Mouse (Mus musculus): ENCODE data around the gene Serpina10. TPM values are rescaled to one million over a fixed set of nuclear protein-coding genes. Genes with fewer than 3 reads are reported as not detected.

The Serpina10 gene
- total and polyA plus RNA-seq, 2 experiments from 2014 or later = 0.04 TPM; not detected in 1

DNA sequence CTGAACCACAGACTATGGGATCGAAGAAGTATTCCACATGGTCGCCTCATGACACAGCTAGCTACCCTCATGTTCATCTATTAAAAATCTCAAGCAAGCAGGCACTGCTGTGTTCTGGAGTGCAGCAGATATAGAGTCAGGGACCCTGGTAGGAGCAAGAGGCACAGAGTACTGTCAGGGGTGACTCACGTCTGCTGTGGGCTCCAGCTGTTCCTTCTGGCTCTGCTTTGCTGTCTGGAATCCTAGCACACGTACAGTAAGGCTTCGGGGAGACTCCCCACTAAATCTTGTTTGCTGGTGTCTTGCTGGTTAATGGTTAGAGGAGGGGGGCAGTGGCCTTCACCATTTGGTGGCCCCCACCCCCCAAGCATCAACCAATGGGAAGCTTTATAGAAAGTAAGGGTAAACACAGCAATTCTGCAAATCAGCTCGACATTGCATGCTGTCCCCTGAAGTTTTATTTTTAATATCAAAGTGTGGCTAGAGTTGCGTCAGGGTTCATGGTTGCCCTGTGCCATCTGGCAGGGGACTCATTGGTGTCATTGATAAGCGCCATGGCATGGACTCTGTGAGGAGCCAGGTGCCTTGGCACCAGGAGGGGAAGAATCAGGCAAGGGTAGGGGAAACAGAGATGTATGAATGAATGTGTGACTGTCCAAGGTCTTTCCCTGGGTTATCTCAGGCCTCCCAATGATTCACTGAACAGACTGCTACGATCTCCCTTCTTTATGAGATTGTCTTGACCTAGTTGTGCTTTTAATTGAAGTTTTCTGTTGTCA lies 25.8 kb upstream of the Serpina10 start, which contains the start of gene Serpina6:
Gene Serpina6, minus strand, starts transcription at position 365 of the 779 bp plus-strand sequence.
- H3K4me1 ChIP-seq (ENCODE audit: insufficient read depth, low read length) = no peaks in the 10 kb centered on the region
- H3K27ac ChIP-seq (ENCODE audit: low read depth, low read length) = no peak within 1 kb of the TSS
- H3K9me3 ChIP-seq (ENCODE audit: low read length) = no peaks in the 10 kb centered on the region
- TF ChIP-seq CTCF (IDR thresholded peaks at IDR 0.05) = no peak
- no peak within 1 kb of the TSS for H3K9ac ChIP-seq (replicated peaks; ENCODE audit: low read length, poor library complexity, severe bottlenecking)
- ATAC-seq (ENCODE audit: low FRiP score) = no peak
- DNase-seq (ENCODE audit: low spot score) = no peak
- WGBS = 84% methylated on average over 9 of the region's 9 CpGs
- no peaks in the 10 kb centered on the region for H3K27me3 ChIP-seq (ENCODE audit: insufficient read depth, low read length)
- no peak within 1 kb of the TSS for H3K4me2 ChIP-seq (ENCODE audit: low read depth, low read length, poor library complexity, severe bottlenecking)
- H3K36me3 ChIP-seq (ENCODE audit: insufficient read depth, low read length) = no peaks in the 10 kb centered on the region
- H3K4me3 ChIP-seq (ENCODE audit: low read depth, low read length) = no peak within 1 kb of the TSS

DNA sequence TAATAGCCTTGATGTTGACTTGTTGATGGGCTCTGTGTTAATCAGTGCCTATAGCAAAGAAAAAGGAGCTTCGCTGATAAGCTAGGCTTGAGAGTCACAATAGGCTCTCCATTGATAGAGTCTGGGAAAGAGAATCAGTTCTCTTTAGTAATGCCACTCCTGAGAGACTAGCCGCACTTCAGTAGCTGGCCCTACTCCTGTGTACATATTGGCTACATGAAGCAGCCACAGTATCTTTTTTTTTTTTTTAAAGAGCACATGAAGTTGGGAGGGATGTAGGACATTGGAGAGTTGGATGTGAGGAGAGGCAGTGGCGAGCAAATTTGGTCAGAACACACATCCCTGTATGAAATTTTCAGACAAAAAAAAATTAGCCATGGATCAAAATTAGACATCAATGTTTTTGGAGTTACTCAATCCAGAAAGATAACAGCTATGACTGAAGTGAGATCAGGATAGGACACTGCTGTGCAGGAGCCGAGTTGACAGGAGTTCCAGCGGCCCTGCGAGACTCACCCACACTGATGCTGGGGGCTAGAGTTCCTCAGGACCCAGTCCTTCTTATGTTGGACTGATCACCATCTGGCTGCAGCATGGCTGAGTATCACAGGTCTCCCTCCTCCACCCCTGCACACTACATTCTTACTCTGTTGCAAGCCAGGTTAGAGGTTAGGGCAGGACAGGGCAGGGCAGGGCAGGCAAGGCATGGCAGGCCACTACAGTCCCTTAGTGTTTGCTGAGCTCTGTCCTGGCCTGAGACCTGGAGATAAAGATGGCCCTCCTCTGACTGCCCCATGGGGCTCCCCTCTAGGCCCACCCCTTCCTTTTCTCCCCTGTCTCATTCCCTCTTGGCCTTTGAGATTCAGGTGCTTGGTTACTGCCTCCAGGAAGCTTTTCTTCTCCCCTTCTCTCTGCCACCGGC lies 24.1 kb upstream of the Serpina10 start:
- TF ChIP-seq CTCF (IDR thresholded peaks at IDR 0.05) = no peak
- Histone ChIP-seq H3K9me3 (ENCODE audit: low read length) (no peaks in the 10 kb centered on the region), H3K9ac (replicated peaks; ENCODE audit: low read length, poor library complexity, severe bottlenecking) (no peak overlapping the region), H3K27ac (ENCODE audit: low read depth, low read length) (no peak overlapping the region), H3K4me3 (ENCODE audit: low read depth, low read length) (no peak overlapping the region), H3K27me3 (ENCODE audit: insufficient read depth, low read length) (no peaks in the 10 kb centered on the region), H3K4me1 (ENCODE audit: insufficient read depth, low read length) (no peaks in the 10 kb centered on the region), H3K36me3 (ENCODE audit: insufficient read depth, low read length) (no peaks in the 10 kb centered on the region), H3K4me2 (ENCODE audit: low read depth, low read length, poor library complexity, severe bottlenecking) (no peak overlapping the region)
- 90% methylated on average over 7 of the region's 7 CpGs for WGBS
- DNase-seq (ENCODE audit: low spot score) (no peak), ATAC-seq (ENCODE audit: low FRiP score) (no peak)

DNA sequence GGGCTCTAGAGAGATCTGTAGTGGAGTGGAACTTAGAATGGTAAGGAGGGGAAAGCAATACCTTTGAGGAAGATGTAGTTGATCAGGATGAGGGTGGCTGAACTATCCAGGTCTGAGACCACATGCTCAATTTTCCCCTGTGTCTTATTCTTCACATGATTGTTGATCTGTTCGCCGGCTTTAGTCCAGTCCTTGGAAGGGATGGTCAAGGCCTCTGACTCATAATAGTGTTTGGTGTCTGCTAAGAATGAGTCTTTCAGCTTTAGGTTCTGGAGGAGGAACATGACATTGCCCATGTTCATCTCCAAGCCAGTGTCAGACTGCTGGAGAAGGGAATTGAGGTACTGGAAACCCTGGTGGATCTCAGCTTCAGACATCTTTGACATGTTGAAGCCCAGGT lies 22.6 kb upstream of the Serpina10 start:
- DNase-seq (ENCODE audit: low spot score) (no peak), ATAC-seq (ENCODE audit: low FRiP score) (no peak)
- H3K27me3 ChIP-seq (ENCODE audit: insufficient read depth, low read length) = no peaks in the 10 kb centered on the region
- H3K4me3 ChIP-seq (ENCODE audit: low read depth, low read length) = no peak overlapping the region
- H3K9me3 ChIP-seq (ENCODE audit: low read length) = no peaks in the 10 kb centered on the region
- WGBS = 96% methylated on average over 2 of the region's 2 CpGs
- no peaks in the 10 kb centered on the region for H3K36me3 ChIP-seq (ENCODE audit: insufficient read depth, low read length)
- no peak overlapping the region for H3K27ac ChIP-seq (ENCODE audit: low read depth, low read length)
- no peak overlapping the region for H3K4me2 ChIP-seq (ENCODE audit: low read depth, low read length, poor library complexity, severe bottlenecking)
- H3K9ac ChIP-seq (replicated peaks; ENCODE audit: low read length, poor library complexity, severe bottlenecking) = no peak overlapping the region
- H3K4me1 ChIP-seq (ENCODE audit: insufficient read depth, low read length) = no peaks in the 10 kb centered on the region
- TF ChIP-seq CTCF (IDR thresholded peaks at IDR 0.05) = no peak

DNA sequence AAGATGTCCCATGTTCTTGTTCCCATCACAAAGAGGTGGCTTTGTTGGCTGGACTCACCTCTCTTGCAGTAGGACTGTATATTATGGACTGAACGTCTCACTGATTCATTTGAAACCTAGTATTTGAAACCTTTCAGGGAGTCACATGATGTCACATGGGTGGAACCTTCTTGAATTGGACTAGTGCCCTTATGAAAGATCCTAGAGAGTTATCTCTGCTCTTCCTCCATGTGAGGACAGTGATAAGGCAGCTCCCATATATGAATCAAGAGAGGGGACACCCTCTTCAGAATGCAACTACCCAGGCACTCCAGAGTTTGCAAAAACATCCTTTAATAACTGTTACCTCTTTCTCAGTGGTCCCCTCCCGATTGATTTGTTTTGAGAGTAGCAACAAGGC lies 15.1 kb upstream of the Serpina10 start:
- no peak for DNase-seq (ENCODE audit: low spot score)
- Histone ChIP-seq H3K9me3 (ENCODE audit: low read length) (no peaks in the 10 kb centered on the region), H3K36me3 (ENCODE audit: insufficient read depth, low read length) (no peaks in the 10 kb centered on the region), H3K27me3 (ENCODE audit: insufficient read depth, low read length) (no peaks in the 10 kb centered on the region), H3K9ac (replicated peaks; ENCODE audit: low read length, poor library complexity, severe bottlenecking) (no peak overlapping the region), H3K4me3 (ENCODE audit: low read depth, low read length) (no peak overlapping the region), H3K27ac (ENCODE audit: low read depth, low read length) (no peak overlapping the region), H3K4me2 (ENCODE audit: low read depth, low read length, poor library complexity, severe bottlenecking) (no peak overlapping the region), H3K4me1 (ENCODE audit: insufficient read depth, low read length) (no peaks in the 10 kb centered on the region)
- ATAC-seq (ENCODE audit: low FRiP score) = no peak
- TF ChIP-seq CTCF (IDR thresholded peaks at IDR 0.05) = no peak
- WGBS = 76% methylated on average over 2 of the region's 2 CpGs

DNA sequence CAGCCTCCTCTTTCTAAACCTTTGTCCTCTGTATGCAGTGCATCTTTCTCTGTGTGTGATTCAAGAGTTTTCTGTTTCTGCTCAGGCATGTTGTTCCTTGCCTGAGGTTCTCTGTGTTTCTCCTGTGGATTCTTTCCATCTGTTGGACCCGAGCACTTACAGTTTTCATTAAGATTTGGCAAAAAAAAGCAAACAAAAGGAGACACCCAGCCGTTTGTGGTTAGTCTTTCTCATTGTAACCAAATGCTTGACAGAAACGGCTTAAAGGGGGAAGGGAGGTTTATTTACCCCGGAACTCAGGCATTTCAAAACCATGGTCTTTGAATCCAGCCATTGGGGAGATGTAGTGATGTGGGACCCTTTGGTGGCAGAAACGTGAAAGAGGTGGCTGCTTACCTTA lies 13.4 kb upstream of the Serpina10 start:
- Histone ChIP-seq H3K9me3 (ENCODE audit: low read length) (no peaks in the 10 kb centered on the region), H3K4me1 (ENCODE audit: insufficient read depth, low read length) (no peaks in the 10 kb centered on the region), H3K36me3 (ENCODE audit: insufficient read depth, low read length) (no peaks in the 10 kb centered on the region), H3K27me3 (ENCODE audit: insufficient read depth, low read length) (no peaks in the 10 kb centered on the region), H3K9ac (replicated peaks; ENCODE audit: low read length, poor library complexity, severe bottlenecking) (no peak overlapping the region), H3K27ac (ENCODE audit: low read depth, low read length) (no peak overlapping the region), H3K4me2 (ENCODE audit: low read depth, low read length, poor library complexity, severe bottlenecking) (no peak overlapping the region), H3K4me3 (ENCODE audit: low read depth, low read length) (no peak overlapping the region)
- TF ChIP-seq CTCF (IDR thresholded peaks at IDR 0.05) = no peak
- no peak for ATAC-seq (ENCODE audit: low FRiP score)
- WGBS = 30% methylated on average over 5 of the region's 5 CpGs
- no peak for DNase-seq (ENCODE audit: low spot score)

DNA sequence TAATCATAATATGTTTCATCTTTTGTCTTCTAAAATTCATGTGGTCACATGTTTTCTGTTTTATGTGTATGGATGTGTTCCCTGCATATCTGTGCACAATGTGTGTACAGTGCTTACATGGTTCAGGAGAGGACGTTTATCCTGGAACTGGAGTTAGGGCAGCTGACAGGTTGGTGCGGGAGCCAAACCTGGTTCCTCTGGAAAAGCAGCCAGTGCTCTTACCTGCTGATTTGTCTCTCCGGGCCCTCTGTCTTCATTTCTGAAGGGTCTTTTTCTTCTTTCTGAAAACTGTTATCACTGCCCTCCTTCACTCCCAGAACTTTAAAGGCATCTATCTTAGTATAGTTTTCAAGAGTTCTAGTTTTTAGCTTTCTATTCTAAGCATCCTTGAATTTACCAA lies 12.6 kb upstream of the Serpina10 start:
- no peak overlapping the region for H3K9ac ChIP-seq (replicated peaks; ENCODE audit: low read length, poor library complexity, severe bottlenecking)
- H3K27ac ChIP-seq (ENCODE audit: low read depth, low read length) = no peak overlapping the region
- ATAC-seq (ENCODE audit: low FRiP score) (no peak), DNase-seq (ENCODE audit: low spot score) (no peak)
- 83% methylated on average over 3 of the region's 3 CpGs for WGBS
- TF ChIP-seq CTCF (IDR thresholded peaks at IDR 0.05) = no peak
- no peaks in the 10 kb centered on the region for H3K27me3 ChIP-seq (ENCODE audit: insufficient read depth, low read length)
- no peak overlapping the region for H3K4me2 ChIP-seq (ENCODE audit: low read depth, low read length, poor library complexity, severe bottlenecking)
- no peak overlapping the region for H3K4me3 ChIP-seq (ENCODE audit: low read depth, low read length)
- no peaks in the 10 kb centered on the region for H3K36me3 ChIP-seq (ENCODE audit: insufficient read depth, low read length)
- H3K9me3 ChIP-seq (ENCODE audit: low read length) = no peaks in the 10 kb centered on the region
- H3K4me1 ChIP-seq (ENCODE audit: insufficient read depth, low read length) = no peaks in the 10 kb centered on the region

Data from midbrain, postnatal 0 days (tissue).